Comparison of ENCODE assay signal across 8 mouse cellular contexts in the genomic region with DNA sequence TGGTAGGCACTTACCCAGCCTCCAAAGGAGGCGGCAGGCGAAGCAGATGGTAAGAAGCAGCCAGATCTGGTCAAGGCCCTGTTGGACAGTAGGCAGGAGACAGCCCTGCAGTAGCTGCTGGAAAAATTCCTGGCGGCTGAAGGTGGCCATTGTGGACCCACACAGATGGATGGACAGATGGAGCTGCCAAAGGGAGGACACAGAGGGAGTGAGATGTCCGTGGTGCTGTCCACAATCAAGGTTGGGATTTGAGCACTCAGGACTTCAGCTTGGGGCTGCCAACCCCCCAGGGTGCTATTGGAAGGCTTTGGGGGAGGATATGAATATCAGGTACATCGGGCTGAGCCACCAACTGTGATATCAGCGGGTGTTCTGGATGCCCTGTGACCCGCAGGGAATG. TPM values are rescaled to one million over a fixed set of nuclear protein-coding genes. Genes with fewer than 3 reads are reported as not detected.
DNase-seq lines count a peak whose midpoint lies in the region; ATAC-seq and TF ChIP-seq lines count a peak whose summit lies in the region.

No protein-coding gene starts in this region.

- H3K27ac ChIP-seq in layer of hippocampus, adult 2 months, result peak overlapping the region; percentile 95
- H3K27ac ChIP-seq in hindbrain, embryonic 12.5 days, result no peak overlapping the region
- H3K27ac ChIP-seq in midbrain, embryonic 14.5 days (replicated peaks; ENCODE audit: low read depth, low read length), result no peak overlapping the region

- WGBS in hindbrain, embryonic 12.5 days, result 36% methylated on average over 7 of the region's 7 CpGs
- WGBS in midbrain, embryonic 14.5 days, result 42% methylated on average over 7 of the region's 7 CpGs

- no peaks in the 10 kb centered on the region for H3K4me1 ChIP-seq in hindbrain, embryonic 12.5 days
- H3K4me1 ChIP-seq in midbrain, embryonic 14.5 days (ENCODE audit: control insufficient read depth, insufficient read depth, low read length), result peaks cover 2% of the 10 kb centered on the region; the same call in 1 of the 2 replicates

- no peak for TF ChIP-seq CTCF in layer of hippocampus, adult 2 months (conservative IDR thresholded peaks at IDR 0.05)

- 0 out of 2 replicates have a peak, but pooled peaks cover 4% of the 10 kb centered on the region for H3K36me3 ChIP-seq in hindbrain, embryonic 12.5 days
- H3K36me3 ChIP-seq in midbrain, embryonic 14.5 days (ENCODE audit: control insufficient read depth, insufficient read depth, low read length), result 0 out of 2 replicates have a peak, but pooled peaks cover 3% of the 10 kb centered on the region

- peak overlapping the region; percentile 50 for H3K4me2 ChIP-seq in hindbrain, embryonic 12.5 days (replicated peaks)
- H3K4me2 ChIP-seq in midbrain, embryonic 14.5 days (ENCODE audit: low read length), result peak overlapping the region; percentile 58

- peak overlapping the region; percentile 70 for H3K4me3 ChIP-seq in layer of hippocampus, adult 2 months
- H3K4me3 ChIP-seq in hindbrain, embryonic 12.5 days, result peak overlapping the region; percentile 50
- peak overlapping the region; percentile 52 for H3K4me3 ChIP-seq in midbrain, embryonic 14.5 days (replicated peaks; ENCODE audit: low read depth, low read length)

- H3K9ac ChIP-seq in hindbrain, embryonic 12.5 days, result peak overlapping the region; percentile 55
- H3K9ac ChIP-seq in midbrain, embryonic 14.5 days (replicated peaks; ENCODE audit: low read length), result peak overlapping the region; percentile 59; the same call in 1 of the 2 replicates

- peak in 1 of 2 experiments; percentile 13 for DNase-seq in layer of hippocampus, adult 2 months (ENCODE audit: low spot score in 2 of 2)
- no peak for DNase-seq in layer of hippocampus, postnatal 36 days
- DNase-seq in cerebellum, adult 8-10 months, result peak; percentile 87
- DNase-seq in midbrain, embryonic 14.5 days, result no peak
- DNase-seq in B cell, adult 2 months, result no peak
- DNase-seq in adrenal gland, adult 8-10 months, result no peak

- 0 out of 2 replicates have a peak, but pooled peaks cover 5% of the 10 kb centered on the region for H3K9me3 ChIP-seq in hindbrain, embryonic 12.5 days (replicated peaks)
- H3K9me3 ChIP-seq in midbrain, embryonic 14.5 days (ENCODE audit: control insufficient read depth, low read length), result no peaks in the 10 kb centered on the region

- H3K27me3 ChIP-seq in hindbrain, embryonic 12.5 days, result no peaks in the 10 kb centered on the region
- no peaks in the 10 kb centered on the region for H3K27me3 ChIP-seq in midbrain, embryonic 14.5 days (ENCODE audit: control insufficient read depth, insufficient read depth, low read length)

- ATAC-seq in hindbrain, embryonic 12.5 days (ENCODE audit: low FRiP score), result no peak
- no peak for ATAC-seq in midbrain, embryonic 14.5 days (ENCODE audit: low FRiP score, low TSS enrichment)
- no peak for ATAC-seq in erythroid progenitor cell, adult 5-6 weeks (replicated peaks; ENCODE audit: low FRiP score, poor library complexity, severe bottlenecking)

RNA-seq across cellular contexts. Expression of a gene that starts 0.8 kb away (rescaled TPM):
- 100 to 1,000 TPM; 102 to 113 TPM for total RNA-seq in layer of hippocampus, adult 2 months (2021)
- 100 to 1,000 TPM in 1 of 2 experiments, 10 to 100 TPM in 1; 99.1 to 103 TPM for total RNA-seq in layer of hippocampus, postnatal 36 days (2021)
- 28.2 and 31.7 TPM in 2 replicates for polyA plus RNA-seq in hindbrain, embryonic 12.5 days (2016; fragmentation: Nextera tagmentation; extraction: Ambion mirVana)
- polyA plus RNA-seq in midbrain, embryonic 14.5 days (2014; fragmentation: Nextera tagmentation; extraction: Ambion mirVana), result 45.5 and 50.4 TPM in 2 replicates
- total RNA-seq in erythroid progenitor cell, adult 5-6 weeks (2015; ENCODE audit: low replicate concordance), result not detected in 2 replicates
- total RNA-seq in erythroid progenitor cell, adult 5-6 weeks (2017; ENCODE audit: low replicate concordance), result not detected in 2 replicates
- 10 to 100 TPM in 2 of 4 experiments, 1 to 10 TPM in 2; 7.4 to 16.0 (median 12.3) TPM for total RNA-seq in adrenal gland, adult 8-10 months (2022)

RNA-seq across cellular contexts. Expression of a gene that starts 12.2 kb away (rescaled TPM):
- 10 to 100 TPM; 28.5 to 32.5 TPM for total RNA-seq in layer of hippocampus, adult 2 months (2021)
- 10 to 100 TPM; 30.1 to 31.3 TPM for total RNA-seq in layer of hippocampus, postnatal 36 days (2021)
- 30.7 and 32.3 TPM in 2 replicates for polyA plus RNA-seq in hindbrain, embryonic 12.5 days (2016; fragmentation: Nextera tagmentation; extraction: Ambion mirVana)
- 24.7 and 29.6 TPM in 2 replicates for polyA plus RNA-seq in midbrain, embryonic 14.5 days (2014; fragmentation: Nextera tagmentation; extraction: Ambion mirVana)
- 20.5 and 37.3 TPM in 2 replicates for total RNA-seq in erythroid progenitor cell, adult 5-6 weeks (2015; ENCODE audit: low replicate concordance)
- total RNA-seq in erythroid progenitor cell, adult 5-6 weeks (2017; ENCODE audit: low replicate concordance), result 14.2 and 26.6 TPM in 2 replicates
- 10 to 100 TPM; 43.7 to 68.7 (median 57.6) TPM for total RNA-seq in adrenal gland, adult 8-10 months (2022)

RNA-seq across cellular contexts. Expression of a gene that starts 29.6 kb away (rescaled TPM):
- 10 to 100 TPM; 13.5 to 13.6 TPM for total RNA-seq in layer of hippocampus, adult 2 months (2021)
- total RNA-seq in layer of hippocampus, postnatal 36 days (2021), result 10 to 100 TPM; 13.3 to 14.9 TPM
- 16.4 and 16.7 TPM in 2 replicates for polyA plus RNA-seq in hindbrain, embryonic 12.5 days (2016; fragmentation: Nextera tagmentation; extraction: Ambion mirVana)
- 22.4 and 24.8 TPM in 2 replicates for polyA plus RNA-seq in midbrain, embryonic 14.5 days (2014; fragmentation: Nextera tagmentation; extraction: Ambion mirVana)
- total RNA-seq in erythroid progenitor cell, adult 5-6 weeks (2015; ENCODE audit: low replicate concordance), result 4.6 and 13.3 TPM in 2 replicates
- total RNA-seq in erythroid progenitor cell, adult 5-6 weeks (2017; ENCODE audit: low replicate concordance), result 1.5 and 4.7 TPM in 2 replicates
- 10 to 100 TPM in 2 of 4 experiments, 1 to 10 TPM in 2; 9.0 to 10.1 (median 10.0) TPM for total RNA-seq in adrenal gland, adult 8-10 months (2022)

RNA-seq across cellular contexts. Expression of a gene that starts 46.7 kb away (rescaled TPM):
- total RNA-seq in layer of hippocampus, adult 2 months (2021), result 10 to 100 TPM; 24.2 to 27.0 TPM
- 10 to 100 TPM; 25.1 to 26.6 TPM for total RNA-seq in layer of hippocampus, postnatal 36 days (2021)
- polyA plus RNA-seq in hindbrain, embryonic 12.5 days (2016; fragmentation: Nextera tagmentation; extraction: Ambion mirVana), result 43.1 and 43.5 TPM in 2 replicates
- polyA plus RNA-seq in midbrain, embryonic 14.5 days (2014; fragmentation: Nextera tagmentation; extraction: Ambion mirVana), result 43.7 and 55.4 TPM in 2 replicates
- 26.8 and 42.9 TPM in 2 replicates for total RNA-seq in erythroid progenitor cell, adult 5-6 weeks (2015; ENCODE audit: low replicate concordance)
- total RNA-seq in erythroid progenitor cell, adult 5-6 weeks (2017; ENCODE audit: low replicate concordance), result 23.7 and 25.0 TPM in 2 replicates
- 10 to 100 TPM; 20.9 to 31.1 (median 26.9) TPM for total RNA-seq in adrenal gland, adult 8-10 months (2022)

RNA-seq across cellular contexts. Expression of a gene that starts 59.9 kb away (rescaled TPM):
- 100 to 1,000 TPM; 111 to 133 TPM for total RNA-seq in layer of hippocampus, adult 2 months (2021)
- 100 to 1,000 TPM in 1 of 2 experiments, 10 to 100 TPM in 1; 83.4 to 113 TPM for total RNA-seq in layer of hippocampus, postnatal 36 days (2021)
- 401 and 433 TPM in 2 replicates for polyA plus RNA-seq in hindbrain, embryonic 12.5 days (2016; fragmentation: Nextera tagmentation; extraction: Ambion mirVana)
- 386 and 395 TPM in 2 replicates for polyA plus RNA-seq in midbrain, embryonic 14.5 days (2014; fragmentation: Nextera tagmentation; extraction: Ambion mirVana)
- 611 and 758 TPM in 2 replicates for total RNA-seq in erythroid progenitor cell, adult 5-6 weeks (2015; ENCODE audit: low replicate concordance)
- 564 and 613 TPM in 2 replicates for total RNA-seq in erythroid progenitor cell, adult 5-6 weeks (2017; ENCODE audit: low replicate concordance)
- 100 to 1,000 TPM in 3 of 4 experiments, 10 to 100 TPM in 1; 63.7 to 233 (median 151) TPM for total RNA-seq in adrenal gland, adult 8-10 months (2022)

Comparison
In these comparisons a context has a peak if more than half of its experiments do, and no peak if none do; other contexts are left out.
1. RNA of a gene that starts 0.8 kb away (total RNA-seq): 102 to 113 TPM in layer of hippocampus, adult 2 months, 99.1 to 103 TPM in layer of hippocampus, postnatal 36 days and 7.4 to 16.0 TPM in adrenal gland, adult 8-10 months; not detected in erythroid progenitor cell, adult 5-6 weeks; every median in the first group is over 4 times any median in the second.
2. Peak in every context shown above with its lines, with median percentiles within 50 percentile points of each other: H3K4me3 ChIP-seq.